Mouse (Mus musculus): ENCODE measurements around the gene Ttc3. TPM values are rescaled to one million over a fixed set of nuclear protein-coding genes. Genes with fewer than 3 reads are reported as not detected.

The Ttc3 gene
- polyA plus RNA-seq, 1 experiment from 2014 or later: 970 TPM

DNA sequence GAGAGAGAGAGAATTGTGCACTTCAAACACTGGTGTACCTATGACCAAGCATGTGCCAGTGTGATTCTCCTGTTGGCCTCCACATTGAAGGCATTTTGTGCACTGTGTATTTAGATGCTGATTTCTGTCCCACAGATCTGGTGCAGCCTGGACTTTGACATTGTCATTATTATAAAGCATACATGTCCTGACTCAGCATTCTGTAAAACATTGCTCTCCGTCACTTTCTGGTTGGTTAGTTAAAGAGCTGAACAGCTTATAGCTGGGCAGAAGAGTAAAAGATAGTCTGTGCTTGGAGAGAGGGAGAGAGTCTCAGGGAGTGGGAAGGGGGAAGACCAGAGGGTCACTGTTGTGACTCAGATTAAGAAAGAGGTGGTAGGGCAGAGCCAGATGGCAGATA, 24.7 kb upstream of the Ttc3 start:
- 86% methylated on average over 1 of the region's 1 CpGs for WGBS
- ATAC-seq (replicated peaks): no peak
- no peak overlapping the region for H3K9ac ChIP-seq
- H3K4me2 ChIP-seq: no peak overlapping the region
- H3K27me3 ChIP-seq (replicated peaks): no peaks in the 10 kb centered on the region
- H3K4me3 ChIP-seq: no peak overlapping the region
- H3K4me1 ChIP-seq: peaks cover 6% of the 10 kb centered on the region; the same call in 1 of the 2 replicates
- no peak overlapping the region for H3K27ac ChIP-seq
- H3K36me3 ChIP-seq (replicated peaks): no peaks in the 10 kb centered on the region
- H3K9me3 ChIP-seq: no peaks in the 10 kb centered on the region

GRCm38 (mm10) chr16:94347080-94347731, 23.2 kb upstream of the Ttc3 start:
- H3K4me3 ChIP-seq: no peak overlapping the region
- no peaks in the 10 kb centered on the region for H3K9me3 ChIP-seq
- H3K27ac ChIP-seq: no peak overlapping the region
- ATAC-seq (replicated peaks): no peak
- H3K4me1 ChIP-seq: peaks cover 6% of the 10 kb centered on the region; the same call in 1 of the 2 replicates
- H3K27me3 ChIP-seq (replicated peaks): no peaks in the 10 kb centered on the region
- WGBS: 80% methylated on average over 7 of the region's 7 CpGs
- H3K36me3 ChIP-seq (replicated peaks): no peaks in the 10 kb centered on the region
- no peak overlapping the region for H3K9ac ChIP-seq
- H3K4me2 ChIP-seq: no peak overlapping the region

DNA sequence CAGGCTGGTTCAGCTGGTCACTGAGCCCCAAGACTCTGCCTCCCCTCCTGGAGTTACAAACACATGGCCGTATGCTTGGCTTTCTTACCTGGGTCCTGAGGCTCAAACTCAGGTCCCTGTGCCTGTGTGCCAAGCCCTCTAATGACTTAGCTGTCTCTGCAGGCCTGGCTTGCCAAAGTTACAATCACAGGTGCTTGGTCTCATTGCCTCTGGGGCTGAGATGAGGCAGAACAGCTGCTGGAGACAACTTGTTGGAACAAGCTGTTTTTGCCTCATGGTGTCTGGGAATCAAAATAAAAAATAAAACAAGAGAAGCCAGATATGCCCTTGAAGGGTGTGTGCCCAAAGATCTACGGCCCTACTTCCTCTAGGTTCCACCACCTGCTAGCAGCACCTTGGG, 21.6 kb upstream of the Ttc3 start:
- Histone ChIP-seq H3K4me1 (peaks cover 6% of the 10 kb centered on the region; the same call in 1 of the 2 replicates), H3K4me3 (no peak overlapping the region), H3K27ac (no peak overlapping the region), H3K27me3 (replicated peaks) (no peaks in the 10 kb centered on the region), H3K4me2 (no peak overlapping the region), H3K9me3 (no peaks in the 10 kb centered on the region), H3K36me3 (replicated peaks) (no peaks in the 10 kb centered on the region), H3K9ac (no peak overlapping the region)
- WGBS: 87% methylated on average over 2 of the region's 2 CpGs
- no peak for ATAC-seq (replicated peaks)

DNA sequence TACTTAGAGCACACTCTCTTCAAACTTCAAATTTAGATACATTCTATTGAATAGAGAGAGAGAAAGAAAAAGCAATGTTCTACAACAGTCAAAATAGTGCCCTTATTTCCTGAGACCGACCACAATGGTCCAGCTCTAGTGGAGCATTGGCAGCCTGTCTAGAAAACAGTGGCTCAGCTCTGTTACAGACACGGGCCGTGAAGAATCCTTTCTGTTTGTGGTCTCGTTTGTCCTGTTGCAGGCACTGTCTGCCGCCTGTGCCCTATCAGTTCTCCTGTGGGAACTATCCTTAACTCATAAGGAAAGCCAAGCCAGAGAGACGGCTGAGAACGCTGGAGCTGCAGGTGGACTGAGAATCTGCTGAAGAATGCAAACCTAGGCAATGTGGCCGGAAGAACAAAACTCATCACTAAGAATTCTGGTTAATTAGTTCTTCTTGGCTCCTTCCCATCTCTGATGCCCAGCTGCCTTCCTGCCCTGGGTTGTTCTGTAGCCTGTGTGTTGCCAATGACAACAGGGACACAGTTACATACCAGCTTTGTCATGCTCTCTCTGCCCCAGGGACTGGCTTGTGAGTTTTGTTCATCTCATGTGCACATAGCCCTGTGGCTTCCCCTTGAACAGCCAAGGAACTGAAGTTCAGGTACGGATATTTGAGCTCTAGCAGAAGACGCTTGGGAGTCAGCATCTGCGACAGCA, 20.7 kb upstream of the Ttc3 start:
- Histone ChIP-seq H3K27me3 (replicated peaks) (no peaks in the 10 kb centered on the region), H3K9ac (no peak overlapping the region), H3K36me3 (replicated peaks) (no peaks in the 10 kb centered on the region), H3K9me3 (no peaks in the 10 kb centered on the region), H3K4me1 (peaks cover 6% of the 10 kb centered on the region; the same call in 1 of the 2 replicates), H3K4me2 (no peak overlapping the region), H3K4me3 (no peak overlapping the region), H3K27ac (no peak overlapping the region)
- no peak for ATAC-seq (replicated peaks)
- 68% methylated on average over 11 of the region's 11 CpGs for WGBS

- WGBS: 70% methylated on average over 10 of the region's 10 CpGs
- H3K4me2 ChIP-seq: no peak overlapping the region
- H3K4me3 ChIP-seq: no peak overlapping the region
- no peak for ATAC-seq (replicated peaks)
- H3K27ac ChIP-seq: no peak overlapping the region
- no peak overlapping the region for H3K9ac ChIP-seq
- no peaks in the 10 kb centered on the region for H3K36me3 ChIP-seq (replicated peaks)
- H3K4me1 ChIP-seq: peaks cover 6% of the 10 kb centered on the region; the same call in 1 of the 2 replicates
- H3K27me3 ChIP-seq (replicated peaks): no peaks in the 10 kb centered on the region
- H3K9me3 ChIP-seq: no peaks in the 10 kb centered on the region
Observed at GRCm38 (mm10) chr16:94350287-94350677, 20.1 kb upstream of the Ttc3 start.

DNA sequence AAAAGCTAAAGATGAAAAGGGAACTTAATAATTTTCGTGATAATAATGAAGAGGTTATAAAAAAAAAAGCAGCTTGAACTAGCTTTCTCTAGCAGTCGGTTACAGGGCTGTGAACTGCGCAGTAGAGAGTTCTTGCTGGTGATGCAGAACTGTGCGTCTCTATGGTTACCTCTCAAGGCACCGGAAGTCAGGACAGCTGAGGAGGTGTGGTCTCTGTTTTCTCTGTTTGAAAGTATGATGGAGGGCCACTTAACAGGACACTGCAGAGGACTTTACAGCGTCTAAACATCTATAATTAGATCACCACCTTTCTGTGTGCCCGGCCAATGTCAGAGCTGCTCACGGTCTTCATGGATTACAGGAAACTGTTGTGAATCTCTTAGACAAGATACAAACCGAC, 16.0 kb upstream of the Ttc3 start:
- Histone ChIP-seq H3K9me3 (no peaks in the 10 kb centered on the region), H3K4me1 (peaks cover 6% of the 10 kb centered on the region; the same call in 1 of the 2 replicates), H3K4me3 (no peak overlapping the region), H3K27ac (no peak overlapping the region), H3K4me2 (no peak overlapping the region), H3K27me3 (replicated peaks) (no peaks in the 10 kb centered on the region), H3K9ac (no peak overlapping the region), H3K36me3 (replicated peaks) (no peaks in the 10 kb centered on the region)
- 0 out of 2 replicates have a peak, but pooled peaks have one; percentile 54 for ATAC-seq (replicated peaks)
- WGBS: 55% methylated on average over 9 of the region's 9 CpGs

GRCm38 (mm10) chr16:94356046-94356445, 14.4 kb upstream of the Ttc3 start:
- Histone ChIP-seq H3K4me2 (no peak overlapping the region), H3K4me1 (no peaks in the 10 kb centered on the region), H3K9ac (no peak overlapping the region), H3K27me3 (replicated peaks) (no peaks in the 10 kb centered on the region), H3K9me3 (no peaks in the 10 kb centered on the region), H3K27ac (no peak overlapping the region), H3K4me3 (no peak overlapping the region), H3K36me3 (replicated peaks) (no peaks in the 10 kb centered on the region)
- WGBS: 75% methylated on average over 7 of the region's 7 CpGs
- ATAC-seq (replicated peaks): no peak

DNA sequence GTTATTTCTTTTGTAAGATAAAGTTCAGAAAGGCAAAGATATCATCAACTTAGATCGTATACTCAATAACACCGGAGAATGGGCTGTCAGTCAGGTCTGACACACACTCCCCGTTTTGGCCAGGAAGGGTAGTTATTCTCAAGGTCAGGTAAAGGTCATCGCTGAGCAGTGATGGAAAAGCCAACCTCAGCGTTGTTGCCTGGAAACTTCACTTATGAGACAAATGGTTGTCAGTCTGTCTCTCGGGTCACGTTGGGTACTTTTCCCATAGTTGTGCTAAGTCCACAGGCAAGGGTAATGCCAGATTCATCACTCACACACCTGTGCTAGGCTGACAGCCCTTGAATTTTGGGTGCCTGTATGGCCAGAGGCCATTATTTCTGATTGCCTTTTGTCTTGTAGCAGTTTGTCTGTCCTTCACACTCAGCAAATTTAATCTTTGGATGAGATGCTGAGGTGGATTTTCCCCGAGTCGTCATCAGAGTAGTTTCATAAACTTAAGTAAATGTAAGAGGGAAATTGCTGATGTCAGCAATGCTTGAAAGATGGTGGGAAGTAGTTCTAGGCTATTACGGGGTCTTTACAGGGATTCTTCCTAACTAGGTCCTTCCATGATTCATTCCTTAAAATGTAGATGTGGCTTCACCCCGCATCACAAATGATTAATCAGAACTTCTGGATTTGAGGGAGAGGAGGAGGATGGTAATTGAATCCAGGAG, 13.5 kb upstream of the Ttc3 start:
- H3K9ac ChIP-seq: no peak overlapping the region
- no peak overlapping the region for H3K27ac ChIP-seq
- H3K36me3 ChIP-seq (replicated peaks): no peaks in the 10 kb centered on the region
- 89% methylated on average over 11 of the region's 11 CpGs for WGBS
- H3K4me2 ChIP-seq: no peak overlapping the region
- H3K27me3 ChIP-seq (replicated peaks): no peaks in the 10 kb centered on the region
- no peak overlapping the region for H3K4me3 ChIP-seq
- ATAC-seq (replicated peaks): no peak
- peaks cover under 1% of the 10 kb centered on the region for H3K4me1 ChIP-seq
- no peaks in the 10 kb centered on the region for H3K9me3 ChIP-seq

DNA sequence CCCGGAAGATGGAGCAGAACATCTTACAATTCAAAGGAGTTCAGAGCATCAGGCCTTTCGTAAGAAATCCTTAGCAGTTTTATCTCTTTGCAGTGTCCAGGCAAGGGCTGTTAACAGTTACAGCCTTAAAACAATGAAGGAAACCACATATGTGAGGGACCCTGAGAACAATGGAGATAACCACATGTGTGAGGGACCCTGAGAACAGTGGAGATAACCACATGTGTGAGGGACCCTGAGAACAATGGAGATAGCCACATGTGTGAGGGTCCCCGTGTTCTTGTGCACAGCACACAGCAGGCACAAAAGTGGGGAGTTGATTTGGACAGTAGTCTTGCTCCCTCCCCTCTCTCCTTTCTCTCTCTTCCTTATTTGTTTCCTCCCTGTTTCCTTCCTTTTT, 12.3 kb upstream of the Ttc3 start:
- H3K36me3 ChIP-seq (replicated peaks): no peaks in the 10 kb centered on the region
- H3K4me1 ChIP-seq: peaks cover 8% of the 10 kb centered on the region
- no peak overlapping the region for H3K4me2 ChIP-seq
- H3K9me3 ChIP-seq: no peaks in the 10 kb centered on the region
- H3K27ac ChIP-seq: no peak overlapping the region
- H3K27me3 ChIP-seq (replicated peaks): no peaks in the 10 kb centered on the region
- no peak overlapping the region for H3K9ac ChIP-seq
- ATAC-seq (replicated peaks): no peak
- H3K4me3 ChIP-seq: no peak overlapping the region
- WGBS: 85% methylated on average over 3 of the region's 3 CpGs

DNA sequence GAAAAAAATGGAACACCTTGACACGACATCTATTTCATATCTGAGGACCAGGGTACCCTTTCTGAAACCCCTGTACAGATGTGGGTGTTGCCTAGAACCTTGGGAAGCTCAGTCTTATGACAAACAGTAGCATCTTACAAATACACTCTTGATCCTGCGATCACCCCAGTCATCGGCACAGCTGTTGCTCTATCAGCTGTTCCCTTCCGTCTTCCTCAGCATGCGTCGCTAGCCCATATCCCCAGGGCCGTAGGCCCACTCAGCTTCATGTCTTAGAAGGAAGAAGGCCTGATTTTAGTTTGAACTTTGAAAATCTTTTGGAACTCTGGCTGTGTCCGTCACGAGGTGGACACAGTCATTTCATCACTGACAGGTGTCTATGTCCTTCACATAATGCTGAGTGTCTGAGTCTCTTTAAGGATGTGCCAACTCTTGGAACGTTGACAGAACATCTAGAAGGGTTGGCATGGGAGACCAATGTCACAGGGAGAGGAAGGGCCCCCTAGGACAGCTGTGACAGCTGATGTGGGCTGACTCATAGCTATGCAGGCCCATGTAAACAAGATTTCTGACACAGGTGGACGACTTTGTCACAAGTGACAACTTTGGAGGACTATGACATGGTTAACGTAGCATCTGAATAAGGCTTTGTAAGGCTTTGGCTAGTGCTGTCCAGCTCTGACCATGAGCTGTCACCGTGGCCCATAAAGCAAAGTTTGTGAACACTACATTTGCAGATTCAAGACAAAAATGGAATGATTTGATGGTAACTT, 9.7 kb upstream of the Ttc3 start:
- WGBS: 90% methylated on average over 13 of the region's 13 CpGs
- no peaks in the 10 kb centered on the region for H3K27me3 ChIP-seq (replicated peaks)
- no peaks in the 10 kb centered on the region for H3K9me3 ChIP-seq

GRCm38 (mm10) chr16:94362174-94362873, 8.1 kb upstream of the Ttc3 start:
- Histone ChIP-seq H3K4me3 (no peak overlapping the region), H3K4me1 (peaks cover 8% of the 10 kb centered on the region), H3K4me2 (0 out of 2 replicates have a peak overlapping the region, but pooled peaks have one; percentile 9), H3K27ac (peak overlapping the region; percentile 62; the same call in 1 of the 2 replicates), H3K9me3 (no peaks in the 10 kb centered on the region), H3K36me3 (replicated peaks) (0 out of 2 replicates have a peak, but pooled peaks cover 4% of the 10 kb centered on the region), H3K9ac (no peak overlapping the region), H3K27me3 (replicated peaks) (no peaks in the 10 kb centered on the region)
- WGBS: 41% methylated on average over 10 of the region's 10 CpGs
- peak; percentile 83 for ATAC-seq (replicated peaks)

More for the DNA sequence above, 9.7 kb upstream of the Ttc3 start:
- Histone ChIP-seq H3K36me3 (replicated peaks) (0 out of 2 replicates have a peak, but pooled peaks cover 4% of the 10 kb centered on the region), H3K27ac (no peak overlapping the region), H3K4me1 (peaks cover 8% of the 10 kb centered on the region), H3K4me3 (no peak overlapping the region), H3K4me2 (no peak overlapping the region), H3K9ac (no peak overlapping the region)
- ATAC-seq (replicated peaks): no peak

Data from midbrain, embryonic 15.5 days (tissue).